Mouse (Mus musculus) myocyte (in vitro differentiated cells): ENCODE measurements at regions not wholly inside any gene's neighbourhood (a gene's known extent, or its start where the extent isn't known, plus 50 kb on each side); places are given as distances from the start of the nearest gene placed in this dataset.

Experiments
- H3K27me3 ChIP-seq: one replicate; pipeline ENCODE4 v1.6.1; 2011; ENCODE audit not compliant: control insufficient read depth, insufficient read depth, insufficient read length
- H3K36me3 ChIP-seq: one replicate; pipeline ENCODE4 v1.6.1; 2011; ENCODE audit not compliant: control insufficient read depth, insufficient read depth
- H3K4me2 ChIP-seq: one replicate; pipeline ENCODE4 v1.6.1; 2011; ENCODE audit warnings: low read depth, control low read depth
- H3K4me3 ChIP-seq: one replicate; pipeline ENCODE4 v1.5.1; 2011; ENCODE audit warnings: mild to moderate bottlenecking, control low read depth, moderate library complexity
- H3K79me2 ChIP-seq: one replicate; pipeline ENCODE4 v1.6.1; 2011; ENCODE audit not compliant: control insufficient read depth, insufficient read depth
- H3ac ChIP-seq: one replicate; pipeline ENCODE4 v1.6.1; 2011; ENCODE audit not compliant: control insufficient read depth, insufficient read length
- CEBPB ChIP-seq: IDR thresholded peaks from 2 replicates; pipeline ENCODE4 v1.6.1; 2011; ENCODE audit warnings: mild to moderate bottlenecking, moderate library complexity; ENCODE audit not compliant: poor library complexity, insufficient read depth, severe bottlenecking
- E2F4 ChIP-seq: IDR thresholded peaks from one replicate; pipeline ENCODE4 v1.6.1; 2011; ENCODE audit warnings: mild to moderate bottlenecking, control low read depth, moderate library complexity; ENCODE audit not compliant: insufficient read depth
- MAX ChIP-seq: IDR thresholded peaks from one replicate; pipeline ENCODE4 v1.6.1; 2011; ENCODE audit warnings: low read depth, mild to moderate bottlenecking, control low read depth
- MYOD1 ChIP-seq, 3 experiments: IDR thresholded peaks; one replicate each; pipeline ENCODE4 v1.6.1; 2011; ENCODE audit warnings: control low read depth in 2 of 3, low read depth in 2 of 3, mild to moderate bottlenecking in 2 of 3, moderate library complexity in 1 of 3; ENCODE audit not compliant: insufficient read length in 2 of 3, control insufficient read depth in 1 of 3
- MYOG ChIP-seq, 3 experiments: IDR thresholded peaks; one replicate each; pipeline ENCODE4 v1.6.1; 2011; ENCODE audit warnings: control low read depth in 2 of 3, low read depth in 2 of 3, mild to moderate bottlenecking in 2 of 3; ENCODE audit not compliant: insufficient read length in 2 of 3, control insufficient read depth in 1 of 3, insufficient read depth in 1 of 3
- POLR2A ChIP-seq: IDR thresholded peaks from one replicate; pipeline ENCODE4 v1.6.1; 2011; ENCODE audit warnings: low read depth, mild to moderate bottlenecking, control low read depth, moderate library complexity; ENCODE audit not compliant: insufficient read length
- POLR2AphosphoS2 ChIP-seq: IDR thresholded peaks from one replicate; pipeline ENCODE4 v1.6.1; 2011; ENCODE audit warnings: low read depth, control low read depth; ENCODE audit not compliant: insufficient read length
- REST ChIP-seq: IDR thresholded peaks from one replicate; pipeline ENCODE4 v1.6.1; 2011; ENCODE audit warnings: mild to moderate bottlenecking, control low read depth, moderate library complexity; ENCODE audit not compliant: insufficient read depth, insufficient read length
- SRF ChIP-seq: IDR thresholded peaks from one replicate; pipeline ENCODE4 v1.6.1; 2011; ENCODE audit warnings: low read depth; ENCODE audit not compliant: control insufficient read depth, insufficient read length
- TCF12 ChIP-seq: IDR thresholded peaks from one replicate; pipeline ENCODE4 v1.6.1; 2011; ENCODE audit warnings: mild to moderate bottlenecking, control low read depth; ENCODE audit not compliant: poor library complexity, insufficient read depth, severe bottlenecking
- TCF3 ChIP-seq: IDR thresholded peaks from one replicate; pipeline ENCODE4 v1.6.1; 2011; ENCODE audit warnings: low read depth, control low read depth; ENCODE audit not compliant: insufficient read length
- USF1 ChIP-seq: IDR thresholded peaks from one replicate; pipeline ENCODE4 v1.6.1; 2011; ENCODE audit warnings: low read depth, mild to moderate bottlenecking, control low read depth, moderate library complexity

- H3K36me3 ChIP-seq, result no peaks in the 10 kb centered on the region
- TF ChIP-seq E2F4 (no peak), POLR2A (no peak), SRF (no peak), POLR2AphosphoS2 (no peak), MAX (no peak), TCF12 (no peak), MYOG (IDR thresholded peaks at IDR 0.05; ENCODE audit: control insufficient read depth in 1 of 3, insufficient read depth in 1 of 3, insufficient read length in 2 of 3, low read depth in 2 of 3) (no peak), CEBPB (no peak), REST (no peak), MYOD1 (IDR thresholded peaks at IDR 0.05; ENCODE audit: control insufficient read depth in 1 of 3, insufficient read length in 2 of 3, low read depth in 2 of 3) (no peak), TCF3 (no peak), USF1 (no peak)
- H3K4me3 ChIP-seq, result no peak overlapping the region
- no peak overlapping the region for H3K4me2 ChIP-seq
- H3K27me3 ChIP-seq, result no peaks in the 10 kb centered on the region
- H3K79me2 ChIP-seq, result no peaks in the 10 kb centered on the region
- no peak overlapping the region for H3ac ChIP-seq
These were observed 194.2 kb upstream of the Gm9747 start for GRCm38 (mm10) chr1:82038698-82039097.

- Histone ChIP-seq H3K27me3 (no peaks in the 10 kb centered on the region), H3K36me3 (no peaks in the 10 kb centered on the region), H3K79me2 (no peaks in the 10 kb centered on the region), H3ac (no peak overlapping the region), H3K4me3 (no peak overlapping the region), H3K4me2 (peak overlapping the region; percentile 74)
- TF ChIP-seq POLR2AphosphoS2 (no peak), TCF12 (no peak), MYOD1 (IDR thresholded peaks at IDR 0.05; ENCODE audit: control insufficient read depth in 1 of 3, insufficient read length in 2 of 3, low read depth in 2 of 3) (no peak), MYOG (IDR thresholded peaks at IDR 0.05; ENCODE audit: control insufficient read depth in 1 of 3, insufficient read depth in 1 of 3, insufficient read length in 2 of 3, low read depth in 2 of 3) (no peak), REST (no peak), E2F4 (no peak), CEBPB (no peak), SRF (no peak), TCF3 (no peak), USF1 (no peak), POLR2A (no peak), MAX (no peak)
These were observed 191.4 kb upstream of the Gm9747 start for GRCm38 (mm10) chr1:82041286-82042050.

- peak overlapping the region; percentile 74 for H3K4me2 ChIP-seq
These were observed 190.9 kb upstream of the Gm9747 start for GRCm38 (mm10) chr1:82042051-82042432.

GRCm38 (mm10) chr1:82042527-82042926 is 190.4 kb upstream of the Gm9747 start:
- Histone ChIP-seq H3K27me3 (no peaks in the 10 kb centered on the region), H3K79me2 (no peaks in the 10 kb centered on the region), H3K4me3 (no peak overlapping the region), H3ac (no peak overlapping the region), H3K4me2 (no peak overlapping the region), H3K36me3 (no peaks in the 10 kb centered on the region)
- TF ChIP-seq CEBPB, result no peak
- TF ChIP-seq TCF3, result no peak
- no peak for TF ChIP-seq MYOD1 (IDR thresholded peaks at IDR 0.05; ENCODE audit: control insufficient read depth in 1 of 3, insufficient read length in 2 of 3, low read depth in 2 of 3)
- no peak for TF ChIP-seq POLR2A
- no peak for TF ChIP-seq SRF
- TF ChIP-seq POLR2AphosphoS2, result no peak
- TF ChIP-seq MYOG (IDR thresholded peaks at IDR 0.05; ENCODE audit: control insufficient read depth in 1 of 3, insufficient read depth in 1 of 3, insufficient read length in 2 of 3, low read depth in 2 of 3), result no peak
- TF ChIP-seq TCF12, result no peak
- TF ChIP-seq USF1, result no peak
- no peak for TF ChIP-seq MAX
- no peak for TF ChIP-seq E2F4
- no peak for TF ChIP-seq REST

More at GRCm38 (mm10) chr1:82042051-82042432, 190.9 kb upstream of the Gm9747 start:
- Histone ChIP-seq H3K79me2 (no peaks in the 10 kb centered on the region), H3K36me3 (no peaks in the 10 kb centered on the region), H3K4me3 (no peak overlapping the region), H3K27me3 (no peaks in the 10 kb centered on the region), H3ac (no peak overlapping the region)
- TF ChIP-seq TCF12 (no peak), TCF3 (no peak), USF1 (no peak), REST (no peak), E2F4 (no peak), MYOG (IDR thresholded peaks at IDR 0.05; ENCODE audit: control insufficient read depth in 1 of 3, insufficient read depth in 1 of 3, insufficient read length in 2 of 3, low read depth in 2 of 3) (no peak), CEBPB (no peak), POLR2A (no peak), POLR2AphosphoS2 (no peak), SRF (no peak), MYOD1 (IDR thresholded peaks at IDR 0.05; ENCODE audit: control insufficient read depth in 1 of 3, insufficient read length in 2 of 3, low read depth in 2 of 3) (no peak), MAX (no peak)
